Mouse (Mus musculus): ENCODE measurements around the gene Snapin.

Snapin gene

DNA sequence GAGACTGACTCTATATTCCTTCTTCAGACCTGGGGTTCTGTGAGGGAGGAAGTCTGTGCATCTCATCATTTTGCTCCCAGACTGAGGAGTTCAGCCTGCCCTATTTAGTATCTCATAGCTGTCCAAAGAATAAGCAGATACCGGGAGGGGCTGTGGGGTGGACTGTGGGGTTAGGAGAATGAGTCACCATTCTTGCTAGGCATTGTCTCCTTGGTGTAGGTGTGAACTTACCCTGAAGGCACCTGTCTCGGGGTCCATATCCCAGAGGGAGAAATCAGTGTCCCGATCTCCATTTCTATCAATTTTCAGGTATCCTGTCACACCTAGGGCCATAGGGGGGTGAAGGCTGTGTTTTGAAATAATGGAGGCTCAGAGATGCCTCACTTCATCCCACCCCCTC is 28.9 kb downstream of the Snapin start:
- intact Hi-C loops (cut with DNase I), result loop anchor here (10.0 kb wide), 1 partner anchor 167 kb away; the partner anchor contains the start of gene Gatad2b

DNA sequence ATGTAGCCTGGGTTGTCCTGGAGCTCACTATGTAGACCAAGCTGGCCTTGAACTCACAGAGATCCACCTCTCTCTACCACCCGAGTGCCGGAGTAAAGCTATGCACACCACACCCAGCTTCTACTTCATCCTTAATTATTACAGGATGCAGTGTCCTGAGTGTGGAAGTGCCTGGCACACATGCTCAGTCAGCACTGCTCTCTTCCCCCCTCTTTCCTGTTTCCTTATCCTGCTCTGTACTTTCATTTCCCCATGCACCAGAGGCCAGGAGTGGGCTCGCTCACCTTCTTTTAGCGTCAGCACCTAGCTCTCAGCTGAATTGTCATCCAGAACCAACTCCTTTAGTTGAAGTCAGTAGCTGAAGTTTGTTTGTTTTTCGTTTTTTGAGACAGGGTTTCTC is 30.5 kb downstream of the Snapin start:
- intact Hi-C loops (cut with DNase I), result loop anchor here (10.0 kb wide), 1 partner anchor 166 kb away; the partner anchor contains the start of gene Gatad2b

DNA sequence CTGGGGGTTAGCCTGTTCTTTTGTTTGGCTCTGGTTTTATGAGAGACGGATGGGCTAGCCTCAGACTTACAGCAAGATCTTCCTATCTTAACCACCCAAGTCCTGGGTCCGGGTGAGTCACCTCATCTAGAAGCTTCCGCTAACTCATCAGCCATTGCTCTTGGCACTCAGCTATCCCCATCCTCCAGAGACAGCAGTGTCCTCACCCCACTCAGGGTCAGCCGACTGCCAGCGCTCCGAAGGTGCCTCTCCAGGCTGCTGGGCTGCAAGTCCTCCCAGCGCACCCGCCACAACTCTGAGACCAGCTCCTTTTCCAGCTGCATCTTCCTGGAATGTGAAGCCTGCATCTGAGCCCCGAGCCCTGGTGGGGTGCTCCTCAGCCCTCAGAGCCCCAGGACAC is 31.1 kb downstream of the Snapin start:
- intact Hi-C loops (cut with DNase I), result loop anchor here (10.0 kb wide), 1 partner anchor 165 kb away; the partner anchor contains the start of gene Gatad2b

DNA sequence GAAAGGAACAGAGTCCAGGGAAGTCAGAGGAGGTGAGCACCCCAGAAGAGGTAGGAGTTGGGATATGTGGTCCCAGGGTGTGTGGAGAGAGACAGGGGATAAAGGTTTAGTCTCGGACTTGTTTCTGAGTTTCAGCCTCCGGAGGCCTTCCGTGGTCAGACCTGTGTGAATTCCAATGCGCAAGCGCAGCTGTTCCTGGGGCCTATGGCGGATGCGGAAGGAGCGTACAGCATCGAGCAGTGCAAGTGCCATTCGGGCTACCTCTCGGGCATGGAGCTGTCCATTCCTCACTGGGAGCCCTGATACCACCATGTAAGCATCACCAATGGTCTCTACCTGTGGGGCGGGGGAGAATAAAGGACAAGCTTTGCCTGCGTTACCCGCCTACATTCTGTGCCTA is 35.9 kb downstream of the Snapin start:
- intact Hi-C loops (cut with DNase I), result no loop called here

DNA sequence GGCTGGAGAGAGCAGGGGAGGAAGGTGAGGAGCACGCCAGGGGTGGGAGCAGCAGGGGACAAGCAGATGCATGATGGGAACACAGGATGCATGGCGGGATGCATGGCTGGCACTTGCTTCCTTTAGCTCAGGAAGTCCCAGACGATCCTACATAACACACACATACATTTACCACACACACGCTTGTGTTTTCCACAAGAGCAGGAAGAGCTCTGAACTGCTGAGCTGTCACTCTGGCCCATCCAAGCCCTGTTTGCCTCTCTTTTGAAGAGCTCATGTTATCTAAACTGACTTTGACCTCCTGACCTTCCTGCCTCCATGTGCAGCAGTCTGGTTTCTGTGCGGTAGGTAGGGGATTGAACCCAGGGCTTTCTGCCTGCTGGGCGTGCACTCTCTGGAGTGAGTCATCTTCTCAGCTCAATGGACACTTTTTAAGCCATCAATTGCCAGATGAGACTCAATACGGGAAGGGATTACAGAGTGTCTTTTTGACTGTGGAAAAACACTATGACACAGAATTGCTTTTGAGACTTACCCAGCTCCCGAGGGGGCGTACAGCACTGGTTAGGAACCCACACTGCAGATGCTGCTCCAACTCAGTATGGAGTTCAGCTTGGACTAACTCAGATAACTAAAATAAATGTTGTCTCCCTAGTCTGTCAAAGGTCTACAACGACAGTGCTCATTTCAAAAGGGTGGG is 39.3 kb downstream of the Snapin start:
- intact Hi-C loops (cut with DNase I), result no loop called here

DNA sequence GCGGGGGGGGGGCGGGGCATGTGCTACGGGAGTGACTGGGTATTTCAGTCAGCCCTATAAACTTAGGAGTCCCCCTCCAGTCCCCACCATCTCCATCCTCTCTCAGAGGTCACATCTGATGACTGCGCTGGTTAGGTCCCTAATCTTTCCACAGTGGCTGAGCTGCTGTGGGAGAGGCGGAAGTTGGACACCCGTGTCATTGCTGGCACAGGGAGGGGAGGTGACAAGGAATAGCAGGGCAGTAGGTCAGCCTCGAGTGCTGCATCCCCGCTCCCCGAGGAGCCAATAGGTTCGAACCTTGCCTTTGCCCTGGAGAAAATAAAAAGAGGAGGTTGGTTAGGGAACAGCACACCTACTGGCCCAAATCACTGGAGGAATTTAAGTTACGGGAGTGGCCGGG is 40.0 kb downstream of the Snapin start:
- intact Hi-C loops (cut with DNase I), result no loop called here

DNA sequence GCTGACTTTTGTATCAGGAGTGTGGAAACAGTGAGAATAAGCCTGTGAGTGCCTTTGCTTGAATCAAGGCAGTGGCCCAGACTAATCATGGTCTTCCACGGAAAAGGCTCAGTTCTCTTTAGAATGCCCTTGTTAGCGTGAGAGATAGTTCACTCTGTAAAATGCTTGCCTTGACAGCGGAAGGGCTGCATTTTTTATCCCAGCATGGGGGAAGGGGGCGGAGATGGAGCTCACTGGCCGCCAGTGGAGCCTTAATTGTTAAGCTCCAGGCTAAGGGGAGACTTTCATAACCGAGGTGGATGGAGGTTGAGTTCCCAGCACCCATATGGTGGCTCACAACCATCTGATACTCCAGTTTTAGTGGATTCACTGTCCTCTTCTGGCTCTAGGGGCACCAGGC is 42.2 kb downstream of the Snapin start:
- intact Hi-C loops (cut with DNase I), result no loop called here

DNA sequence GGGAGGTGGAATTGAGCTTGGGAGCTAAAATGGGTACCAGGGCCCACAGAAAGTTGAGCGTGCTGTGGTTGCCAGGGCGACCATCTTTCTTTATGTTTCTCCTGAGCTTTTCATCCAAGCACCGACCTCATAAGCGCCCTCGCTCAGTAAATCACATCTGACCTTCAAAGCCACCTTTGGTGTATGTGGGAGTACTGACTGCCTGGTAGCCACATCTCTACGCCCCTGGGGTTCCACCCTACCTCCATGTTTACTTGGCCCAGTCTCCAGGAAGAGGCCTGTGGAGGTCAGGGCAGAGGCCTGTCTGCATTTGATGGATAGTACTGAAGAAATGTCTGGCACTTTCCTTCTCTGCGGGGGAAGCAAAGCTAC is 43.7 kb downstream of the Snapin start:
- intact Hi-C loops (cut with DNase I), result no loop called here

DNA sequence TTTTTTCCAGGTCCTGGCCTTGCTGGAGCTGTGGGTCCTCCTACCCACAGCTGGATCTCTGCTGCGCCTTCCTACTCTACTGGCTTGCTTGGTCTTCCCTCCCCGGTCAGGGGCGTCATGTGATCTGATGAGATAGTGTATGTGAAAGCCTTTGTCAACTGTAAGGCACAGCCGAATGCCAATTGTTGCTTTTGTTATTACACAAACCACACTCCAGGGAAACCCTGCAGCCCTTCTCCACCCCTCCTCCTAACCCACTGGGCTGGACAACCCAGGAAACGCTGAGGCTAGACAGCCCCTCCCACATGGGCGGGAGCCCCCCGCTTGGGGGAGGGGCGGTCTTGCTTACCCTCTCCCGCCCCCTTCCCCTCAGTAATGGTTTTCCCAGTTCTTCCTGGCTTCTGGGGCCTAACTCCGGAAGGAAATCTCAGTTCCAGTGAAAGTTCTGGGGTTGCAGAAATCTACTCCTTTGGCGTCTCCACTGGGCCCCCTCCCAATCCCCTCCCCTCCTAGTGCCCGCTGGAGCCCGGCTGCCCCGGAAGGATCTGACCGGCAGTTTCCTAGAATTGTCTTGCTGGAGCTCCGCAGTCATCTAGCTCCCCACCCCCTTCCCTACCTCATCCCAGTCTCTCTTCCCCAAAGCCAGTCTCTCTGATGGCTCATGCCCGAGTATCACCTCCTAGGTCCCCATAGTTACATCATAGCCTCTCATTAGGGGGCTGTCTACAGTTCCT is 44.3 kb downstream of the Snapin start:
- intact Hi-C loops (cut with DNase I), result no loop called here

DNA sequence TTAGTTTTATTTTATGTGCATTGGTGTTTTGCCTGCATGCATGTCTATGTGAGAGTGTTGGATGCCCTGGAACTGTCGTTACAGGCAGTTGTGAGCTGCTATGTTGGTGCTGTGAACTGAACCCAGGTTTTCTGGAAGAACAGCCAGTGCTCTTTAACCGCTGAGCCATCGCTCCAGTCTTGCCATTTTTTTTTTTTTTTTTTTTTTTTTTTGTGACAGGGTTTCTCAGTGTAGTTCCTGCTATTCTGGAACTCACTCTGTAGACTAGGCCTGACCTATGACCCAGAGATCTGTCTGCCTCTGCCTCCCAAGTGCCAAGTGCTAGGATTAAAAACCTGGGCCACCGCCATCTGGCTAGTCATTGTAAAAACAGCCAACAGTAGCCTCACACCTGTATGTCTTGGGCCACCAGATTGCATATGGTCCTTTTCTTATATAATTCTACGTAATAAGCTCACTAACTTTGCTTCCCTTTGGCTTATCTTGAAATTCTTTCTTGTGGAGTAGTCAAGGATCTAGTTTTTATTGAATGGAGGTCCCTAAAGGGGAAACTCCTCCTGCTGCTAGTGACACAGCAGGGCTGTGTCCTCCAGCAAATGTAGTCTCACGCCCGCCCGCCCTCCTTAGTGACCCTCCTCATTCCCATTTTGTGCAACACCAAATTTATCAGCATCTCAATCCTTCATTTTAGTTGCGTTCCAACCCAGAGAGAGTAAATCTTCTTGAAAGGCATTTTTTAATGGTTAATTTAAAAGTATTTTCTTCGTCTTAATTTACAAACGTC is 45.2 kb downstream of the Snapin start:
- intact Hi-C loops (cut with DNase I), result no loop called here

DNA sequence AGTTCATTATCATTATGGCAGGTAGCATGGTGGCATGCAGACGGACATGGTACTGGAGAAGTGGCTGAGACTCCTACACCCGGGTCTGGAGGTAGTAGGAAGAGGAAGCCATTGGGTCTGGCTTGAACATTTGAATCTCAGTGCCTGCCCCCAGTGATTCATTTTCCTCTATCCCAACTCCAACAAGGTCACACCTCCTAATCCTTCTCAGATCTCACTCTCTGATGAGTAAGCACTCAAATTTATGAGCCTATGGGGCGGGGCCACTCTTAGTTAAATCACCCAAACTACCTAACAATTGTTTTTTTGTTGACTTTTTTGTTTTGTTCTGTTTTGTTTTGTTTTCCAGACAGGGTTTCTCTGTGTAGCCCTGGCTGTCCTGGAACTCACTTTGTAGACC is 46.9 kb downstream of the Snapin start:
- intact Hi-C loops (cut with DNase I), result no loop called here

DNA sequence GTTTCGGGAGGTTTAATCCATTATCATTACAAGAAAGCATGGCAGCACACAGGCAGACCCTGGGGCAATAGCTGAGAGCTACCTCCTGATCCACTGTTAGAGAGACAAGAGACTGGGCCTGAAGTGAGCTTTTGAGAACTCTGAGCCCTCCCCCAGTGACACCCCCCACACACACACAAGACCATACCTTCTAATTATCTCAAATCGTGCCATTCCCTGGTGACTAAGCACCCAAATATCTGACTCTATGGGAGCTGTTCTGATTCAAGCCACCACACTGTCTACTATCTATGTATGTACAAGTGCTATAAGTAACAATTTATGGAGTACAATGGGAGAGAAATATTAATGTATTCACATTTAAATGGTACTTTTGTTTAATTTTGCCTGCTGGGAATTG is 50.1 kb downstream of the Snapin start:
- intact Hi-C loops (cut with DNase I), result no loop called here
